ENCODE assay signal across 29 mouse cellular contexts in genomic region chrX:106662101-106662500, GRCm38 (mm10). TPM values are rescaled to one million over a fixed set of nuclear protein-coding genes. Genes with fewer than 3 reads are reported as not detected.
A peak's percentile ranks its signal among the peaks of the same experiment; 100 is the strongest.
DNase-seq lines count a peak whose midpoint lies in the region; ATAC-seq and TF ChIP-seq lines count a peak whose summit lies in the region.
"Had no signal": no experiment of that assay in that cellular context is flagged by ENCODE, and none has a peak within 500 bp of the region (broad histone marks: within the 10 kb centered on the region; RNA-seq: fewer than 3 reads in every experiment).

No protein-coding gene starts in this region.

- no peaks in the 10 kb centered on the region for H3K27me3 ChIP-seq in heart, adult 2 months (ENCODE audit: control insufficient read depth, insufficient read depth, low read length)
- H3K27me3 ChIP-seq in heart, embryonic 11.5 days (ENCODE audit: control insufficient read depth, insufficient read depth, low read length) = no peaks in the 10 kb centered on the region
- H3K27me3 ChIP-seq in kidney, postnatal 0 days (ENCODE audit: insufficient read depth, low read length) = no peaks in the 10 kb centered on the region
- no peaks in the 10 kb centered on the region for H3K27me3 ChIP-seq in hindbrain, embryonic 11.5 days (ENCODE audit: control insufficient read depth, insufficient read depth, low read length)
- H3K27me3 ChIP-seq: embryonic facial prominence, embryonic 12.5 days; embryonic facial prominence, embryonic 15.5 days; heart, embryonic 15.5 days had no signal

- no peak overlapping the region for H3K4me3 ChIP-seq in heart, adult 2 months
- no peak overlapping the region for H3K4me3 ChIP-seq in heart, embryonic 11.5 days (ENCODE audit: low read depth, low read length)
- no peak overlapping the region for H3K4me3 ChIP-seq in kidney, postnatal 0 days (replicated peaks; ENCODE audit: low read depth, low read length)
- H3K4me3 ChIP-seq in hindbrain, embryonic 11.5 days (ENCODE audit: low read depth, low read length) = no peak overlapping the region
- H3K4me3 ChIP-seq: embryonic facial prominence, embryonic 12.5 days; embryonic facial prominence, embryonic 15.5 days; gastrocnemius, adult 2 months; heart, embryonic 10.5 days; heart, embryonic 15.5 days; hindbrain, embryonic 10.5 days had no signal

- TF ChIP-seq EP300 in heart, adult 2 months (IDR thresholded peaks at IDR 0.05; ENCODE audit: insufficient read depth, low read depth, low read length) = no peak

- H3K9me3 ChIP-seq in heart, embryonic 11.5 days (replicated peaks; ENCODE audit: control insufficient read depth, low read length) = no peaks in the 10 kb centered on the region
- H3K9me3 ChIP-seq in kidney, postnatal 0 days (replicated peaks; ENCODE audit: low read length) = no peaks in the 10 kb centered on the region
- no peaks in the 10 kb centered on the region for H3K9me3 ChIP-seq in hindbrain, embryonic 11.5 days (ENCODE audit: control insufficient read depth, low read length)
- H3K9me3 ChIP-seq: embryonic facial prominence, embryonic 12.5 days; embryonic facial prominence, embryonic 15.5 days; heart, embryonic 10.5 days; heart, embryonic 15.5 days; hindbrain, embryonic 10.5 days had no signal

- no peak for TF ChIP-seq CTCF in heart, adult 2 months (IDR thresholded peaks at IDR 0.05)
- no peak for TF ChIP-seq CTCF in kidney, postnatal 0 days (IDR thresholded peaks at IDR 0.05; ENCODE audit: low read depth)

- ATAC-seq in heart, embryonic 11.5 days (replicated peaks; ENCODE audit: insufficient number of reproducible peaks, low FRiP score, low TSS enrichment) = no peak
- ATAC-seq in kidney, postnatal 0 days (replicated peaks; ENCODE audit: low FRiP score, low read depth) = no peak
- ATAC-seq in hindbrain, embryonic 11.5 days (ENCODE audit: low FRiP score) = no peak
- ATAC-seq: CD4-positive, CD25-positive, alpha-beta regulatory T cell, adult 4 months; forebrain, embryonic 14.5 days; forebrain, postnatal 0 days; hindbrain, postnatal 0 days; intestine, postnatal 0 days had no signal

- no peaks in the 10 kb centered on the region for H3K79me2 ChIP-seq in heart, adult 2 months (replicated peaks; ENCODE audit: control insufficient read depth, insufficient read depth, low read length)

- TF ChIP-seq POLR2A in heart, adult 2 months (IDR thresholded peaks at IDR 0.05; ENCODE audit: insufficient read depth, low read depth, low read length) = no peak

- H3K4me1 ChIP-seq in heart, adult 2 months (ENCODE audit: control insufficient read depth, insufficient read depth, low read length) = no peaks in the 10 kb centered on the region
- H3K4me1 ChIP-seq in heart, embryonic 11.5 days (ENCODE audit: control insufficient read depth, insufficient read depth, low read length) = no peaks in the 10 kb centered on the region
- H3K4me1 ChIP-seq in kidney, postnatal 0 days (replicated peaks; ENCODE audit: insufficient read depth, low read length) = no peaks in the 10 kb centered on the region
- H3K4me1 ChIP-seq in hindbrain, embryonic 11.5 days (replicated peaks; ENCODE audit: control insufficient read depth, insufficient read depth, low read length) = no peaks in the 10 kb centered on the region
- H3K4me1 ChIP-seq: embryonic facial prominence, embryonic 12.5 days; embryonic facial prominence, embryonic 15.5 days; heart, embryonic 10.5 days; heart, embryonic 15.5 days; hindbrain, embryonic 10.5 days had no signal

- H3K27ac ChIP-seq in heart, adult 2 months = peak overlapping the region; percentile 45; the same call in 1 of the 2 replicates
- no peak overlapping the region for H3K27ac ChIP-seq in heart, embryonic 11.5 days (ENCODE audit: low read depth, low read length)
- H3K27ac ChIP-seq in kidney, postnatal 0 days = no peak overlapping the region
- no peak overlapping the region for H3K27ac ChIP-seq in hindbrain, embryonic 11.5 days (ENCODE audit: low read depth, low read length)
- H3K27ac ChIP-seq: embryonic facial prominence, embryonic 12.5 days; embryonic facial prominence, embryonic 15.5 days; gastrocnemius, adult 2 months; heart, embryonic 10.5 days; heart, embryonic 15.5 days; hindbrain, embryonic 10.5 days; hindbrain, embryonic 14.5 days; hindbrain, postnatal 0 days had no signal

- no peaks in the 10 kb centered on the region for H3K36me3 ChIP-seq in heart, adult 2 months (ENCODE audit: control insufficient read depth, insufficient read depth, low read length)
- no peaks in the 10 kb centered on the region for H3K36me3 ChIP-seq in heart, embryonic 11.5 days (ENCODE audit: control insufficient read depth, insufficient read depth, low read length)
- H3K36me3 ChIP-seq in kidney, postnatal 0 days (ENCODE audit: insufficient read depth, low read length) = no peaks in the 10 kb centered on the region
- H3K36me3 ChIP-seq in hindbrain, embryonic 11.5 days (ENCODE audit: control insufficient read depth, insufficient read depth, low read length) = no peaks in the 10 kb centered on the region
- H3K36me3 ChIP-seq: embryonic facial prominence, embryonic 12.5 days; embryonic facial prominence, embryonic 15.5 days; heart, embryonic 10.5 days; heart, embryonic 15.5 days; hindbrain, embryonic 10.5 days had no signal

- intact Hi-C loops in heart, adult 2 months (cut with DNase I) = no loop called here

- no peak for DNase-seq in heart, adult 2 months
- peak; percentile 6 for DNase-seq in kidney, postnatal 0 days (ENCODE audit: low spot score)
- no peak for DNase-seq in kidney, adult 18-20 months
- peak; percentile 2 for DNase-seq in yolk sac, embryonic 10.5 days (ENCODE audit: low spot score)
- DNase-seq in hindbrain, embryonic 11.5 days (ENCODE audit: low spot score) = no peak
- DNase-seq: adrenal gland, adult 2 months; adrenal gland, postnatal 14 days; cerebellum, adult 11 months; cerebellum, adult 2 months; cerebellum, adult 9-11 months; cerebellum, postnatal 25 days; forebrain, postnatal 0 days; gastrocnemius, adult 2 months; gastrocnemius, postnatal 14 days; heart, adult 18-20 months; heart, postnatal 10 days; heart, postnatal 36 days had no signal

- H3K9ac ChIP-seq in heart, adult 2 months (ENCODE audit: low read depth, low read length) = no peak overlapping the region
- H3K9ac ChIP-seq in heart, embryonic 11.5 days (ENCODE audit: low read depth, low read length) = no peak overlapping the region
- H3K9ac ChIP-seq in kidney, postnatal 0 days (ENCODE audit: low read depth, low read length) = no peak overlapping the region
- no peak overlapping the region for H3K9ac ChIP-seq in hindbrain, embryonic 11.5 days (ENCODE audit: low read depth, low read length)
- H3K9ac ChIP-seq: embryonic facial prominence, embryonic 12.5 days; embryonic facial prominence, embryonic 15.5 days; forebrain, postnatal 0 days; heart, embryonic 15.5 days; hindbrain, embryonic 14.5 days had no signal

- no peak overlapping the region for H3K4me2 ChIP-seq in heart, embryonic 11.5 days
- no peak overlapping the region for H3K4me2 ChIP-seq in kidney, postnatal 0 days (ENCODE audit: low read length)
- no peak overlapping the region for H3K4me2 ChIP-seq in hindbrain, embryonic 11.5 days (replicated peaks; ENCODE audit: low read depth, low read length)
- H3K4me2 ChIP-seq: embryonic facial prominence, embryonic 12.5 days; embryonic facial prominence, embryonic 15.5 days; heart, embryonic 15.5 days; hindbrain, embryonic 14.5 days had no signal

RNA-seq across cellular contexts. Expression of gene Cysltr1, which starts 58.6 kb away (rescaled TPM):
- 1 to 10 TPM; 1.1 to 1.8 TPM for total RNA-seq in heart, adult 2 months (2021)
- polyA plus RNA-seq in heart, adult 2 months (2012; rRNA removed) = 1.0 and 3.0 TPM in 2 replicates
- polyA plus RNA-seq in heart, embryonic 11.5 days (2014; fragmentation: Nextera tagmentation; extraction: Ambion mirVana) = 0.27 and 0.59 TPM in 2 replicates
- 2.6 and 3.2 TPM in 2 replicates for polyA plus RNA-seq in kidney, postnatal 0 days (2015; fragmentation: Nextera tagmentation; extraction: Ambion mirVana)
- 0.21 and 0.51 TPM in 2 replicates for polyA plus RNA-seq in hindbrain, embryonic 11.5 days (2014; fragmentation: Nextera tagmentation; extraction: Ambion mirVana)
- polyA plus RNA-seq: C2C12 had no signal

Comparison
In these comparisons a context has a peak if more than half of its experiments do, and no peak if none do; other contexts are left out.
1. DNase-seq: peak in kidney, postnatal 0 days (single experiment) and yolk sac, embryonic 10.5 days (single experiment); none in heart, adult 2 months (0 of 2), kidney, adult 18-20 months (single experiment) and hindbrain, embryonic 11.5 days (single experiment).